21 mouse cellular contexts compared by ENCODE assay signal in genomic region chr7:123449676-123450075, GRCm38 (mm10). TPM values are rescaled to one million over a fixed set of nuclear protein-coding genes. Genes with fewer than 3 reads are reported as not detected.
DNase-seq lines count a peak whose midpoint lies in the region; ATAC-seq lines count a peak whose summit lies in the region.
"Had no signal": no experiment of that assay in that cellular context is flagged by ENCODE, and none has a peak within 500 bp of the region (broad histone marks: within the 10 kb centered on the region; RNA-seq: fewer than 3 reads in every experiment).

No protein-coding gene starts in this region.

- 67% methylated on average over 10 of the region's 10 CpGs for WGBS in intestine, embryonic 14.5 days
- 72% methylated on average over 10 of the region's 10 CpGs for WGBS in intestine, embryonic 16.5 days

- H3K27ac ChIP-seq in intestine, embryonic 14.5 days (ENCODE audit: low read depth) = no peak overlapping the region
- H3K27ac ChIP-seq in intestine, embryonic 16.5 days (ENCODE audit: low read length) = no peak overlapping the region
- H3K27ac ChIP-seq: embryonic facial prominence, embryonic 13.5 days; embryonic facial prominence, embryonic 15.5 days; forebrain, embryonic 13.5 days; forebrain, embryonic 15.5 days had no signal

- DNase-seq in heart, adult 11 months = peak; percentile 64
- no peak for DNase-seq in heart, adult 9 months (ENCODE audit: low spot score in 2 of 2)
- peak; percentile 29 for DNase-seq in intestine, embryonic 14.5 days (ENCODE audit: low spot score)
- DNase-seq: adrenal gland, adult 2 months; adrenal gland, postnatal 10 days; adrenal gland, postnatal 25 days; cerebellum, adult 11 months; cerebellum, adult 18-20 months; cerebellum, adult 8-10 months; cerebellum, adult 9-11 months; cerebellum, postnatal 14 days; cerebellum, postnatal 36 days; embryo, embryonic 11 days had no signal

- ATAC-seq in intestine, embryonic 14.5 days (replicated peaks; ENCODE audit: low FRiP score, low TSS enrichment, low read depth) = no peak
- ATAC-seq in intestine, embryonic 16.5 days = no peak
- ATAC-seq: forebrain, embryonic 13.5 days; forebrain, embryonic 15.5 days had no signal

- no peak overlapping the region for H3K9ac ChIP-seq in intestine, embryonic 14.5 days (ENCODE audit: low read length)
- H3K9ac ChIP-seq in intestine, embryonic 16.5 days (ENCODE audit: low read depth, low read length) = no peak overlapping the region
- H3K9ac ChIP-seq: embryonic facial prominence, embryonic 13.5 days; embryonic facial prominence, embryonic 15.5 days; forebrain, embryonic 13.5 days; forebrain, embryonic 15.5 days had no signal

- H3K4me2 ChIP-seq in intestine, embryonic 14.5 days (ENCODE audit: low read length) = no peak overlapping the region
- no peak overlapping the region for H3K4me2 ChIP-seq in intestine, embryonic 16.5 days (ENCODE audit: low read depth, low read length)
- H3K4me2 ChIP-seq: embryonic facial prominence, embryonic 13.5 days; embryonic facial prominence, embryonic 15.5 days; forebrain, embryonic 13.5 days; forebrain, embryonic 15.5 days had no signal

- no peaks in the 10 kb centered on the region for H3K4me1 ChIP-seq in intestine, embryonic 14.5 days (replicated peaks; ENCODE audit: control insufficient read depth, insufficient read depth, low read length)
- no peaks in the 10 kb centered on the region for H3K4me1 ChIP-seq in intestine, embryonic 16.5 days (ENCODE audit: control insufficient read depth, insufficient read depth, low read length)
- H3K4me1 ChIP-seq: embryonic facial prominence, embryonic 13.5 days; embryonic facial prominence, embryonic 15.5 days; forebrain, embryonic 13.5 days; forebrain, embryonic 15.5 days had no signal

- H3K27me3 ChIP-seq in intestine, embryonic 14.5 days (replicated peaks; ENCODE audit: control insufficient read depth, insufficient read depth, low read length) = no peaks in the 10 kb centered on the region
- H3K27me3 ChIP-seq in intestine, embryonic 16.5 days (replicated peaks; ENCODE audit: control insufficient read depth, insufficient read depth, low read length) = no peaks in the 10 kb centered on the region
- H3K27me3 ChIP-seq: embryonic facial prominence, embryonic 13.5 days; embryonic facial prominence, embryonic 15.5 days; forebrain, embryonic 13.5 days; forebrain, embryonic 15.5 days had no signal

- H3K9me3 ChIP-seq in intestine, embryonic 14.5 days (ENCODE audit: control insufficient read depth, low read length) = no peaks in the 10 kb centered on the region
- no peaks in the 10 kb centered on the region for H3K9me3 ChIP-seq in intestine, embryonic 16.5 days (ENCODE audit: control insufficient read depth, low read length)
- H3K9me3 ChIP-seq: embryonic facial prominence, embryonic 13.5 days; embryonic facial prominence, embryonic 15.5 days; forebrain, embryonic 13.5 days; forebrain, embryonic 15.5 days had no signal

- H3K36me3 ChIP-seq in intestine, embryonic 14.5 days (ENCODE audit: control insufficient read depth, insufficient read depth, low read length) = no peaks in the 10 kb centered on the region
- no peaks in the 10 kb centered on the region for H3K36me3 ChIP-seq in intestine, embryonic 16.5 days (ENCODE audit: control insufficient read depth, insufficient read depth, low read length)
- H3K36me3 ChIP-seq: embryonic facial prominence, embryonic 13.5 days; embryonic facial prominence, embryonic 15.5 days; forebrain, embryonic 15.5 days had no signal

- no peak overlapping the region for H3K4me3 ChIP-seq in intestine, embryonic 14.5 days (ENCODE audit: low read depth, low read length)
- H3K4me3 ChIP-seq in intestine, embryonic 16.5 days (ENCODE audit: low read length) = no peak overlapping the region
- H3K4me3 ChIP-seq: embryonic facial prominence, embryonic 13.5 days; embryonic facial prominence, embryonic 15.5 days; erythroblast, embryonic 14.5 days; forebrain, embryonic 13.5 days; forebrain, embryonic 15.5 days had no signal

RNA-seq across cellular contexts. Expression of gene Aqp8, which starts 12.4 kb away (rescaled TPM):
- polyA plus RNA-seq in intestine, embryonic 14.5 days (2014; fragmentation: Nextera tagmentation; extraction: Ambion mirVana) = 1.1 TPM in 1 of 2 replicates, not detected in the other
- polyA plus RNA-seq in intestine, embryonic 16.5 days (2015; fragmentation: Nextera tagmentation; extraction: Ambion mirVana) = 33.2 and 42.2 TPM in 2 replicates
- polyA plus RNA-seq: adrenal gland, adult 2 months; brain, embryonic 14.5 days; embryonic facial prominence, embryonic 13.5 days; embryonic facial prominence, embryonic 15.5 days; erythroblast, embryonic 14.5 days; forebrain, embryonic 13.5 days; forebrain, embryonic 15.5 days had no signal

RNA-seq across cellular contexts. Expression of gene Zkscan2, which starts 50.6 kb away (rescaled TPM):
- 2.9 and 3.6 TPM in 2 replicates for polyA plus RNA-seq in intestine, embryonic 14.5 days (2014; fragmentation: Nextera tagmentation; extraction: Ambion mirVana)
- 1.1 TPM in 2 replicates for polyA plus RNA-seq in intestine, embryonic 16.5 days (2015; fragmentation: Nextera tagmentation; extraction: Ambion mirVana)
- polyA plus RNA-seq: C2C12; erythroblast, embryonic 14.5 days had no signal

Comparison
In these comparisons a context has a peak if more than half of its experiments do, and no peak if none do; other contexts are left out.
1. DNase-seq: peak in heart, adult 11 months (single experiment) and intestine, embryonic 14.5 days (single experiment); none in heart, adult 9 months (0 of 2).
2. RNA of gene Aqp8, which starts 12.4 kb away (polyA plus RNA-seq): 33.2 to 42.2 TPM in intestine, embryonic 16.5 days; 1.1 TPM in intestine, embryonic 14.5 days; every median in the first group is over 10 times any median in the second.